Mouse (Mus musculus) lung, adult 2 months (tissue): ENCODE results near the gene Cd248.

ENCODE experiments used
- CTCF ChIP-seq: fragments of 200-500 bp; IDR thresholded peaks from 2 replicates; pipeline ENCODE4 v1.5.1; 2011; ENCODE audit warnings: mild to moderate bottlenecking, low read length, control low read depth; ENCODE audit not compliant: insufficient read depth
- POLR2A ChIP-seq: fragments of 200-500 bp; IDR thresholded peaks from 2 replicates; pipeline ENCODE4 v1.6.1; 2011; ENCODE audit warnings: low read depth, mild to moderate bottlenecking, control low read depth, low read length, borderline replicate concordance; ENCODE audit errors: extremely low read depth

DNA sequence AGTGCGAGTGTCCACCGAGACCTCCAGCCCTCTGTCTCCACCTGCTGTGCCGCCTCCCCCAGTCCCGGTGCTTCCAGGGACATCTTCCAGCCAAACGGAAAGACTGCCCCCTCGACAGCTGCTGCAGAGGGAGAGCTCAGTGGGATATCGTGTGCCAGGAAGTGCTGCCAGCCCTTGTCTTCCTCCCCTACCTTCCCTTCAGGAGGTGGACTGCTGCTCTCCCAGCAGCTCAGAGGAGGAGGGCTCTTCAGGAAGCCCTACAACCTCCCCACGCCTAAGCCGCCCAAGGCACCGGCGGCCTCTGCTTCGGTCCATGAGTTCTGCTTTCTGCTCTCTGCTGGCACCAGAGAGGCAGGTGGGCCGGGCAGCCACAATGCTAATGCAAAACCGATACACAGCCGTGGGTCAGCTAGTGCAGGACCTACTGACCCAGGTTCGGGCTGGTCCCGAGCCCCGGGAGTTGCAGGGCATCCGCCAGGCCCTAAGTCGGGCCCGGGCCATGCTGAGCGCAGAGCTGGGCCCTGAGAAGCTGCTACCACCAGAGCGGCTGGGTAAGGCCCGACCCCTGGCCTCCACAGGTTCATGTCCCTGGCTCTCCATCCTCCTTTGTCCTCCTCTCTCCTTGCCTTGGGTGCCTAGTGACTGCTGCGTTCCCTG lies 15.6 kb upstream of the Cd248 start:
- TF ChIP-seq CTCF: no peak
- no peak for TF ChIP-seq POLR2A
